Comparison of ENCODE assay signal across 24 mouse cellular contexts in genomic region chr10:121247545-121247944, GRCm38 (mm10).
A peak's percentile ranks its signal among the peaks of the same experiment; 100 is the strongest.
DNase-seq lines count a peak whose midpoint lies in the region; ATAC-seq and TF ChIP-seq lines count a peak whose summit lies in the region.
"Had no signal": no experiment of that assay in that cellular context is flagged by ENCODE, and none has a peak within 500 bp of the region (broad histone marks: within the 10 kb centered on the region; RNA-seq: fewer than 3 reads in every experiment).

No protein-coding gene starts in this region.

- peaks cover 32% of the 10 kb centered on the region for H3K4me1 ChIP-seq in heart, embryonic 13.5 days
- H3K4me1 ChIP-seq in heart, embryonic 16.5 days (ENCODE audit: control insufficient read depth, insufficient read depth, low read length) = peaks cover 21% of the 10 kb centered on the region
- peaks cover 10% of the 10 kb centered on the region; the same call in 1 of the 2 replicates for H3K4me1 ChIP-seq in lung, postnatal 0 days (ENCODE audit: insufficient read depth, low read depth, low read length)
- H3K4me1 ChIP-seq: embryonic facial prominence, embryonic 15.5 days had no signal

- H3K27me3 ChIP-seq in heart, embryonic 13.5 days (replicated peaks) = no peaks in the 10 kb centered on the region
- H3K27me3 ChIP-seq in heart, embryonic 16.5 days (ENCODE audit: control insufficient read depth, insufficient read depth, low read length) = no peaks in the 10 kb centered on the region
- H3K27me3 ChIP-seq in lung, postnatal 0 days (replicated peaks; ENCODE audit: insufficient read depth, low read length) = no peaks in the 10 kb centered on the region
- H3K27me3 ChIP-seq: embryonic facial prominence, embryonic 12.5 days; embryonic facial prominence, embryonic 15.5 days had no signal

- no peak for DNase-seq in heart, adult 9 months (ENCODE audit: low spot score in 2 of 2)
- no peak for DNase-seq in heart, adult 8-10 months (ENCODE audit: low spot score)
- peak; percentile 71 for DNase-seq in lung, postnatal 0 days (ENCODE audit: low spot score)
- no peak for DNase-seq in lung, postnatal 10 days
- DNase-seq: adrenal gland, adult 2 months; adrenal gland, postnatal 14 days; cerebellum, adult 11 months; cerebellum, adult 2 months; cerebellum, adult 9-11 months; cerebellum, postnatal 25 days; forebrain, postnatal 0 days; gastrocnemius, adult 2 months; gastrocnemius, postnatal 14 days; kidney, adult 18-20 months had no signal

- H3K36me3 ChIP-seq in heart, embryonic 13.5 days = no peaks in the 10 kb centered on the region
- no peaks in the 10 kb centered on the region for H3K36me3 ChIP-seq in heart, embryonic 16.5 days (ENCODE audit: control insufficient read depth, insufficient read depth)
- H3K36me3 ChIP-seq in lung, postnatal 0 days (ENCODE audit: insufficient read depth, low read length) = no peaks in the 10 kb centered on the region
- H3K36me3 ChIP-seq: embryonic facial prominence, embryonic 12.5 days; embryonic facial prominence, embryonic 15.5 days had no signal

- H3K4me2 ChIP-seq in heart, embryonic 13.5 days = peak overlapping the region; percentile 22; the same call in 1 of the 2 replicates
- H3K4me2 ChIP-seq in heart, embryonic 16.5 days (ENCODE audit: low read depth, low read length) = no peak overlapping the region
- no peak overlapping the region for H3K4me2 ChIP-seq in lung, postnatal 0 days (replicated peaks; ENCODE audit: low read depth, low read length)
- H3K4me2 ChIP-seq: embryonic facial prominence, embryonic 12.5 days; embryonic facial prominence, embryonic 15.5 days; hindbrain, embryonic 14.5 days had no signal

- TF ChIP-seq CTCF in lung, postnatal 0 days (IDR thresholded peaks at IDR 0.05) = no peak

- WGBS in heart, embryonic 13.5 days = 84% methylated on average over 11 of the region's 11 CpGs
- whole genome bisulfite sequencing in heart, embryonic 16.5 days = 89% methylated on average over 11 of the region's 11 CpGs
- WGBS in lung, postnatal 0 days = 67% methylated on average over 11 of the region's 11 CpGs

- H3K27ac ChIP-seq in heart, embryonic 13.5 days (replicated peaks) = peak overlapping the region; percentile 67
- peak overlapping the region; percentile 61; the same call in 1 of the 2 replicates for H3K27ac ChIP-seq in heart, embryonic 16.5 days (ENCODE audit: low read length)
- peak overlapping the region; percentile 2; the same call in 1 of the 2 replicates for H3K27ac ChIP-seq in lung, postnatal 0 days (ENCODE audit: low read length)
- H3K27ac ChIP-seq: embryonic facial prominence, embryonic 12.5 days; embryonic facial prominence, embryonic 15.5 days; gastrocnemius, adult 2 months; hindbrain, embryonic 14.5 days; hindbrain, postnatal 0 days had no signal

- no peak for ATAC-seq in heart, embryonic 13.5 days (ENCODE audit: extremely low read depth, insufficient number of reproducible peaks, low FRiP score, low TSS enrichment)
- no peak for ATAC-seq in heart, embryonic 16.5 days (replicated peaks; ENCODE audit: extremely low read depth, insufficient read depth, low FRiP score)
- peak; percentile 50 for ATAC-seq in lung, postnatal 0 days
- ATAC-seq: CD4-positive, CD25-positive, alpha-beta regulatory T cell, adult 4 months; forebrain, embryonic 14.5 days; forebrain, postnatal 0 days; hindbrain, postnatal 0 days; inflammation-experienced regulatory T-cells, adult 6 months; intestine, embryonic 16.5 days had no signal

- no peak overlapping the region for H3K9ac ChIP-seq in heart, embryonic 13.5 days
- H3K9ac ChIP-seq in heart, embryonic 16.5 days (ENCODE audit: low read length) = no peak overlapping the region
- no peak overlapping the region for H3K9ac ChIP-seq in lung, postnatal 0 days (replicated peaks; ENCODE audit: low read depth)
- H3K9ac ChIP-seq: embryonic facial prominence, embryonic 12.5 days; embryonic facial prominence, embryonic 15.5 days; forebrain, postnatal 0 days; hindbrain, embryonic 14.5 days had no signal

- no peaks in the 10 kb centered on the region for H3K9me3 ChIP-seq in heart, embryonic 13.5 days
- H3K9me3 ChIP-seq in heart, embryonic 16.5 days (replicated peaks; ENCODE audit: control insufficient read depth, low read length) = peaks cover 3% of the 10 kb centered on the region; the same call in 1 of the 2 replicates
- H3K9me3 ChIP-seq in lung, postnatal 0 days (ENCODE audit: low read length) = no peaks in the 10 kb centered on the region
- H3K9me3 ChIP-seq: embryonic facial prominence, embryonic 12.5 days; embryonic facial prominence, embryonic 15.5 days had no signal

- H3K4me3 ChIP-seq in heart, embryonic 13.5 days = no peak overlapping the region
- no peak overlapping the region for H3K4me3 ChIP-seq in heart, embryonic 16.5 days (ENCODE audit: low read length)
- no peak overlapping the region for H3K4me3 ChIP-seq in lung, postnatal 0 days (ENCODE audit: low read depth, low read length)
- H3K4me3 ChIP-seq: embryonic facial prominence, embryonic 12.5 days; embryonic facial prominence, embryonic 15.5 days; gastrocnemius, adult 2 months had no signal

- no peak for TF ChIP-seq EP300 in lung, postnatal 0 days (IDR thresholded peaks at IDR 0.05)

Comparison
In these comparisons a context has a peak if more than half of its experiments do, and no peak if none do; other contexts are left out.
1. H3K27ac ChIP-seq: peak in every context shown above with its lines; median percentile 67 in heart, embryonic 13.5 days; 61 in heart, embryonic 16.5 days; 2 in lung, postnatal 0 days.